Mouse (Mus musculus) skeletal muscle tissue, adult 2 months (tissue): Measurements from ENCODE around the gene Sfpq.
"Not testable (repeated sequence)": the region's sequence is repeated elsewhere in the genome, so short reads cannot be mapped to it uniquely, and the experiment has no call there.

Experiments used
- DNase-seq: peaks from one replicate; pipeline ENCODE4 v3.0.0-alpha.2; 2012; ENCODE audit warnings: low read depth, low spot score

Sfpq gene

DNA sequence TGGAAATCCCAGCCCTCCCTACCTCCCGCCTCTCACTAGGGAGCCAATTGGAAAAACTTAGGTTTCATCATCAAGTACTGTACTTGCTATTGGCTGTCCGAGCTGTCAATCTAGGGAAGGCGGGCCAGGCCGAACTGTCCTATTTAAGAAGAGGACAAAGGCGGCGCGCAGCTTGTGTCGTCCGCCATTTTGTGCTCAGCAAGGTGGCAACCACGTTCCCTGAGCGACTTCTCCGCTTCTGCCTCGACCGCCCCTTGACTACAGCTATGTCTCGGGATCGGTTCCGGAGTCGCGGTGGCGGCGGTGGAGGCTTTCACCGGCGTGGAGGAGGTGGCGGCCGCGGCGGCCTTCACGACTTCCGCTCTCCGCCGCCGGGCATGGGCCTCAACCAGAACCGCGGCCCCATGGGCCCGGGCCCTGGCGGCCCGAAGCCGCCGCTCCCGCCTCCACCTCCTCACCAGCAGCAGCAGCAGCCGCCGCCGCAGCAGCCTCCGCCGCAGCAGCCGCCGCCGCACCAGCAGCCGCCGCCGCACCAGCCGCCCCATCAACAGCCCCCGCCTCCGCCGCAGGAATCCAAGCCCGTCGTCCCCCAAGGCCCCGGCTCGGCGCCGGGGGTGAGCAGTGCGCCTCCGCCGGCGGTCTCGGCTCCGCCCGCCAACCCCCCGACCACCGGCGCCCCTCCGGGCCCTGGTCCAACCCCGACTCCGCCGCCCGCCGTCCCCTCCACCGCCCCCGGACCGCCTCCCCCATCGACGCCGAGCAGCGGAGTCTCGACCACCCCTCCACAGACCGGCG, at the start of gene Sfpq:
Gene Sfpq, plus strand, starts transcription at position 174 of the 795 bp plus-strand sequence.
- DNase-seq = peak; percentile 99

DNA sequence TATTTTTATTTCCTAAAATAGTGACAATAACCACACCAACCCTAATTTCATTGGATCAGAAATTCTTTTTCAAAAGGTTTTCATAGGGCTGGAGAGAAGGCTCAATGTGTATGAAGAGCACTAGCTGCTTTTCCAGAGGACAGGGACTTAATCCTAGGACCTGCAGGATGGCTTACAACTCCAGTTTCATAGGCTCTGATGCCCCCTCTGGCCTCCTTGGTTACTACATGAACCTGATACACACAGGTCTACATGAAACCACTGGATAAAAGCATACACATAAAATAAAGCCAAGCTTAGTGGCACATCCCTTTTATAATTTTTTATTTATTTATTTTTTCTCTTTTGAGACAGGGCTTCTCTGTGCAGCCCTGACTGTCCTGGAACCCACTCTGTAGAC, 43.7 kb upstream of the Sfpq start:
- DNase-seq = no peak

GRCm38 (mm10) chr4:126978706-126979105, 42.4 kb upstream of the Sfpq start:
- no peak for DNase-seq

DNA sequence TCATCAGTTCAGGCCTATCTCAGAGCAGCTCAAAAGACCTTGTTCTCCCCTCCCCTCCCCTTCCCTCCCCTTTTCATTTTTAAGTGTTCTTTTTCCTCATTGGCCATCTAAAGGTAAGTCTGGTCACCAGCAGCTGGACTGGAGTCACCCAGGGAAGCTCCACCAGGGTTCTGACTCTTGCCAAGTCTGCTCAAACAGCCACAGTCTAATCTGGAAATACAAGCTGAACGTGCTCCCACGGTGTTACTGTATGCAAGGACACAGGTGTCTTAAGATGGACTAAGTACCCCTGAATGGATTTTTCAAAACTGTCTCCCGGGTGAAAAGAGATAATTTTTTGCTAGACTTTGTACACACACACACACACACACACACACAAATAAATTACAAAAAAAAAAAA, 37.8 kb upstream of the Sfpq start:
- DNase-seq = no peak

DNA sequence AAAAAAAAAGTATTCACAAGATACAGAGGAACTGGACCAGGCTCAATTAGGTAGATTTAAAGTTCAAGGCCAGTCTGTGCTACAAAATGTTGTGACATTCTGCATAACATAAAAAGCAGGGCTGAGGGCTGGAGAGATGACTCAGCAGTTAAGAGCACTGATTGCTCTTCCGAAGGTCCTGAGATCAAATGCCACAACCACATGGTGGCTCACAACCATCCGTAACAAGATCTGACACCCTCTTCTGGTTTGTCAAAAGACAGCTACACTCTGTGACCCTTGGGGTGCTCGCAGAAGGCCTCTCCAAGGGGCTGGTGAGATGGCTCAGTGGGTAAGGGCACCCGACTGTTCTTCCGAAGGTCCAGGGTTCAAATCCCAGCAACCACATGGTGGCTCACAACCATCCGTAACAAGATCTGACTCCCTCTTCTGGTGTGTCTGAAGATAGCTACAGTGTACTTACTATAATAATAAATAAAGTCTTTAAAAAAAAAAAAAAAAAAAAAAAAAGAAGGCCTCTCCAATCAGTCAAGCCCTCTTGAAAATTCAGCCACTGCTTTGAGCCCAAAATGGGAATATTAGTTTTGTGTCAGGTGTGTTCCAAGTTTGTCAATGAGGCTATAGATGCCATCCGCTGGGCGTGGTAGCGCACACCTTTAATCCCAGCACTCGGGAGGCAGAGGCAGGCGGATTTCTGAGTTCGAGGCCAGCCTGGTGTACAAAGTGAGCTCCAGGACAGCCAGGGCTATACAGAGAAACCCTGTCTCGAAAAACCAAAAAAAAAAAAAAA, 37.2 kb upstream of the Sfpq start:
- DNase-seq = not testable (repeated sequence)

DNA sequence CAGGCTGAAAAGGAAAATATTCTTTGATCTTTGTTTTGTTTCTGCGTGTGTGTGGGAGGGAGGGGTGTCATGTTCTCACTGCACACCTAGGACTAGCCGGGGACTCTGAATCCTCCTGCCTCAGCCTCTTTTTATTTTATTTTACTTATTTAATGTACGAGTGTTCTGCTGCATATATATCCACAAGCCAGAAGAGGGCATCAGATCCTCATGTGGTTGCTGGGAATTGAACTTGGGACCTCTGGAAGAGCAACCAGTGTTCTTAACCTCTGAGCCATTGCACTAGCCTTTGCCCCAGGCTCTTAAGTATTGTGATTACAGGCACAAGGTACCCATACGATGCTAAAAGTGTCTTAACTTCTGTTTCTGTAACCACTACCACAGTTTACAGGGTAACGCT, 34.4 kb upstream of the Sfpq start:
- DNase-seq = no peak

GRCm38 (mm10) chr4:126988503-126988902, 32.6 kb upstream of the Sfpq start:
- DNase-seq = no peak

- DNase-seq = no peak
Observed at GRCm38 (mm10) chr4:126990553-126990952, 30.6 kb upstream of the Sfpq start.

DNA sequence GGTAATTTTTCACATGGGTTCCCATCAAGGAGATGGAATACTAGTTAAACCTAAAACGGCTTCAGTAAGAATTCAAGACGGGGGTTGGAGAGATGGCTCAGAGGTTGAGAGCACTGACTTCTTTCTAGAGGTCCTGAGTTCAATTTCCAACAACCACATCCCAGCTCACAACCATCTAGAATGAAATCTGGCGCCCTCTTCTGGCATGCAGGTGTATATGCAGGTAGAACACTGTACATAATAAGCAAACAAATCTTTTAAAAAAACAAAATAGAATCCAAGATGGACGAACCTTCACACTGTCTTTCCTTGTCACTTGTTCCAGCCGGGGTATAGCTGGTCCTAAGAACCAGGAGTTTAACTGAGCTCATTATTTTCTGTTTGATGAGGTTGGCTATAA, 28.8 kb upstream of the Sfpq start:
- DNase-seq = no peak

DNA sequence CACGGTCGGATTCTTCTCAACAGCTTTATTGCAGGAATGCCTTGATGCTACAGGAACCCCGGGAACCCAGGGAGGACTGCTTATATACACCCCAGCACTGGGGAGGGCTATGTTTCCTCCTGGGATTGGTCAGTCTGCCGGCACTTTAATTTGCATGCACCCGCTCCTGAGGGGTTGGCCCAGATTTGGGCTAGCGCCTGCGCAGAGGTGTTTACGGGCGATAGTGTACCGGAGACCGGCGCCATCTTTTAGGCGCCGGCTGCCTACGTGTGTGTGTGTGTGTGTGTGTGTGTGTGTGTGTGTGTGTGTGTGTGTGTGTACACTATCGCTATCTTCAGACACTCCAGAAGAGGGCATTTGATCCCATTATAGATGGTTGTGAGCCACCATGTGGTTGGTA, 21.8 kb upstream of the Sfpq start:
- DNase-seq = not testable (repeated sequence)

DNA sequence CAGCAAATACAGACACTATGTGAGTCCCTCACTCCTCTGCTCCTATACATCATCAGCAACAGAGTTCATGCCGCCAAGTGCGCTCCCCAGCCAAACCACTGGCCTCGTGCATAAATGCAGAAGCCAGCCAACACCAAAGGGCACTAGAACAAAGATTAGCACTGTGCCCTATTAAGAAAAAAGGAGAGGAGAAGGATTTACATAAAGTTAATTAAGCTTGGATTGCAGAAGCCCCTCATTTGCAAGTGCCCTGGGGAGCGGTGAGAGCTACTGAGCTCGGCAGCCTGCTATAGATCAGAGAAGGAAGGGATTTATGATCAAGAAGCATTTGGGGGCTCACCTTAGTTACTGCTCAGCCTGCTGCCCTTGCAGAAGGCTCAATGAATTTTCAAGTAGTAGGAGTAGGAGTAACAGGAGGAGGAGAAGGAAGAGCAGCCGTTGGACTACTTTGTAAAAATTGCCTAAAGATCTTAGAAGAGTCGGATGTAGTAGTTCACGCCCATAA, 20.5 kb upstream of the Sfpq start:
- no peak for DNase-seq

DNA sequence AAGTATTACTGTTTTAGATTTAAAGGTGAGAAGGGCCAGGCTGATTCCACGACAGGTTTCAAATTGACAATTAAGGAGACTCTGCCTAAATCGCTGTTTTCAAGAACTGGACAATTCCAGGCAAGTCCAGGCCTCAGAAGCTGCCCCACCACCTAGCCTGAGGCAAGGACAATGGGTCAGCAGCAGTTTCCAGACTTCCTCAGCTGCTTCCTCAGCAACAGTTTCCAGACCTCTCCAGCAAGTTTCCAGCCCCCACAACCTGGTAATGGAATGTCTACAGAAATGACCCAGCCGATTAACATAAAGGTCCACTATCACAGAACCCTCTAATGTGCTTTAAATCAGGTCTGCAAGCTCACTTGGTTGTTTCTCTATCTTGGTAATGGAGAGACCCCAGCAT, 16.7 kb upstream of the Sfpq start:
- no peak for DNase-seq

GRCm38 (mm10) chr4:127005113-127005936, 15.8 kb upstream of the Sfpq start:
- DNase-seq = no peak

DNA sequence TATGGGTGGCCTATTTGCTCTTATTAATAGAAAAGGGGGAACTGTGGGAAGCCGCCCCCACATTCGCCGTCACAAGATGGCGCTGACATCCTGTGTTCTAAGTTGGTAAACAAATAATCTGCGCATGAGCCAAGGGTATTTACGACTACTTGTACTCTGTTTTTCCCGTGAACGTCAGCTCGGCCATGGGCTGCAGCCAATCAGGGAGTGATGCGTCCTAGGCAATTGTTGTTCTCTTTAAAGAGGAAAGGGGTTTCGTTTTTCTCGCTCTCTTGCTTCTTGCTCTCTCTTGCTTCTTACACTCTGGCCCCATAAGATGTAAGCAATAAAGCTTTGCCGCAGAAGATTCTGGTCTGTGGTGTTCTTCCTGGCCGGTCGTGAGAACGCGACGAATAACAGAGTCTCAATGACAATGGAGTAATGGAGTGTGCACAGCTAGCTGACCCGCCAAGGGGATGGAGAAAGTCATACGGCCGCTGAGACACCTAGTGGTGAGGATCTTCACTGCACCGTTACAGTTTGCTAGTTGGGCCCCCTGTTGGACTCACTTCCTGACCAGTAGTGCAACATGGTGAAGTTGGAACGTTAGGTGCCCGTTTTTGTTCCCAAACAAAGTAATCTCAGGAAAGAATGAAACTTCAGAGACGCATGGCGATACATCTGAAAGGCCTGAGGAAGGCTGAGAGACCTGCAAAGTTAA, 5.7 kb upstream of the Sfpq start:
- DNase-seq = peak; percentile 68

GRCm38 (mm10) chr4:127016366-127016765, 4.8 kb upstream of the Sfpq start:
- DNase-seq = no peak

DNA sequence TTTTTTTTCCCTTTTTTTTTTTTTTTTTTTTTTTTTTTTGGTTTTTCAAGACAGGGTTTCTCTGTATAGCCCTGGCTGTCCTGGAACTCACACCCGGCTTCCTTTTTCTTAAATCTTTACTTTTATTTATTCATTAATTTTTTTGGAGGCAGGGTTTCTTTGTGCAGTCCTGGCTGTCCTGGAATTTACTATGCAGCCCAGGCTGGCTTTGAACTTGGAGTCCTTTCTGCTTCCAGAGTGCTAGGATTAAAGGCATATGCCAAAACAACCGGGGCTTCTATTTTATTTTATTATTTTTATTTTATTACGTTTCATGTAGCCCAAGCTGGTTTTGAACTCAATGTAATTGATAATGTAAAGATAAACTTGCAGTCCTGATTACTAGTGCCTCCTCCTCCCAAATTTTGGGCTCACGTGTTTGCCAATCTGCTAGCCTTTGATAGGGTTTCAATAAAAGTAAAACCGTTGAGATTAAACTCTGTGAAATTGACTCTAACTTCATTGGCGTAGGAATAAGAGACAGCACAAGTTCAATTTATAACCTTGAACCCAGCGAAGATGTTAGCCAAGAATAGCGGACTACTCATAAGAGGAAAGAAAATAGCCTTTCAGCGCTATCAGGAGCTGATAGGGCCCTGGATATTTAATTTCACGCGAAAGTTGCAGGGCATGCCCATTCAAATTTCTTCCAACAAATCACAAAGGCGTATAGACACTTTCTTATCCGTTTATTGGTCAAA, 543 bp upstream of the Sfpq start:
- DNase-seq = no peak

DNA sequence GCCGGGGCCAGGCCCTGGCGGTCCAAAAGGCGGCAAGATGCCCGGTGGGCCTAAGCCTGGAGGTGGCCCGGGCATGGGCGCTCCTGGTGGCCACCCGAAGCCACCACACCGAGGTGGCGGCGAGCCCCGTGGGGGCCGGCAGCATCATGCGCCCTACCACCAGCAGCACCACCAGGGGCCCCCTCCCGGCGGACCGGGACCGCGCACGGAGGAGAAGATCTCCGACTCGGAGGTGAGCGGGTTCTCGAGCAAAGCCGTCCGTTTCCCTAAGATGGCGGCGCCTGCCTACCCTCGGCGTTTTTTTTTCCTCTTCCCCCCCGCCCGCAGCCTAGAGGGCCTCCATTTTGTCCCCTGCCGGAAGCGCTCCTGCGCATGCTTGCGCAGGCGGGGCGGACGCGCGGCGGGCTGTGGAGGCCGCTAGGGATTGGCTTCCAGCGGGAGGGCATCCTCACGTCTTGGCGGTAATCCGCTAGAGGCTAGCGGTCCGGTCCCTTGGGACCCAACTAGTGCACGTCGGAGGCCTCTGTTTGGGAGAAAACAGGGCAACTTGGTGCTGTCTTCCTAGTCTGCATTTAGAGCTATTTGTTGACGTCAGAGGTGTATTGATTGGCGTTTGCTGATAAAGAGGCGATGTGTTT, 984 bp downstream of the Sfpq start:
- DNase-seq = peak; percentile 93

GRCm38 (mm10) chr4:127023201-127023600, 2.1 kb downstream of the Sfpq start:
- DNase-seq = no peak

GRCm38 (mm10) chr4:127024240-127024639, 3.1 kb downstream of the Sfpq start:
- DNase-seq = no peak

DNA sequence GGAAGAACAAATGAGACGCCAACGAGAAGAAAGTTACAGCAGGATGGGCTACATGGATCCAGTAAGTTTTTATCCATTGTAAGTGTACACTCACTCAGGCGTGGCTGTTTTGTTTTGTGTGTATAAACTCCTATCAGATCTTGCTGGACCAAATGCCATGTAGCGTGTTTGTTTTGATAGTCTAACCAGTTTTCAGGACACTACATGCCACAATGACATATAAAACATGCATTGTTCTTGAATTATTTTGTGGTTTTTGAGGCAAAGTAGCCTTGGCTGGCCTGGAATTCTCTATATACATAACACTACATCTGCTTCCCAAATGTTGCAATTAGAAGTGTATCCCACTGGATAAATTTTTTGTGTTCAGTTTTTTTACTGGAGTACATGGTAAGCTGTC, 5.7 kb downstream of the Sfpq start:
- no peak for DNase-seq
